Mouse (Mus musculus): ENCODE measurements around the gene Shisa5.

DNA sequence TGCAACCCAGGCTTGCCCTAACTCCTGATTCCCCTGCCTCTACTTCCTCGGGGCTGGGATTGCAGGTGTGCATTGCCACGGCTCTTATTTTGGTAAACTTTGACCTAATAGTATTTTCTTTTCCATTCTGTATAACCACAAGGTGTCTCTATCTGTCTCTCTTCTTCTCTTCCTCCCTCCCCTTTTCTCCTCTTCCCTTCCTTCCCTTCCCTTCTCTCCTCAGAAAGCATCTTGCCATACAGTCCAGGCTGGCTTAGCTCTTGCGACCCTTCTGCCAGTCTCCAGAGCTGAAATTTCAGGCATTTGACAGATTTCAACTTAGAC lies 12.3 kb downstream of the Shisa5 start:
- TF ChIP-seq CTCF (conservative IDR thresholded peaks at IDR 0.05 in 1 of 2, IDR thresholded peaks at IDR 0.05 in 1 of 2; ENCODE audit: low read depth in 2 of 2, low read length in 2 of 2) (peak in 1 of 2 experiments; percentile 50; a peak in 2 of 4 replicates), EP300 (IDR thresholded peaks at IDR 0.05; ENCODE audit: low read length) (peak; percentile 65; the same call in 1 of the 2 replicates), MEF2A (IDR thresholded peaks at IDR 0.05; ENCODE audit: borderline replicate concordance, low read depth, low read length) (peak; percentile 9; the same call in 1 of the 2 replicates), USF1 (IDR thresholded peaks at IDR 0.05; ENCODE audit: low read depth, low read length) (no peak), E2F4 (IDR thresholded peaks at IDR 0.05; ENCODE audit: insufficient replicate concordance, low read depth, low read length) (no peak), MYC (IDR thresholded peaks at IDR 0.05; ENCODE audit: low read depth, low read length) (no peak), TBP (conservative IDR thresholded peaks at IDR 0.05; ENCODE audit: low read depth, low read length) (no peak), ZNF384 (IDR thresholded peaks at IDR 0.05; ENCODE audit: low read depth, low read length) (no peak), NRF1 (IDR thresholded peaks at IDR 0.05; ENCODE audit: low read depth, low read length) (no peak), RAD21 (IDR thresholded peaks at IDR 0.05; ENCODE audit: low read depth, low read length) (peak; percentile 19), CHD1 (IDR thresholded peaks at IDR 0.05; ENCODE audit: low read depth, low read length) (no peak; the same call in 1 of the 2 replicates), SIN3A (IDR thresholded peaks at IDR 0.05; ENCODE audit: low read length) (no peak)
